Mouse (Mus musculus): ENCODE data around the gene Lmcd1. TPM values are rescaled to one million over a fixed set of nuclear protein-coding genes. Genes with fewer than 3 reads are reported as not detected.

The Lmcd1 gene
- not detected for total RNA-seq (2023)

GRCm38 (mm10) chr6:112273501-112274205 is at the start of gene Lmcd1:
Lmcd1 (plus strand) TSS chr6:112273758.

Other genes starting within 250 kb of the Lmcd1 start
- not detected for gene Ssu2, start 114.3 kb downstream of the Lmcd1 start, total RNA-seq (2023)
- not detected for gene Cav3, start 185.7 kb downstream of the Lmcd1 start, total RNA-seq (2023)
- gene Oxtr, start 216.2 kb downstream of the Lmcd1 start, total RNA-seq (2023), result not detected

All from T-cell, adult 66 days (primary cell).